Comparison of ENCODE assay signal across 9 mouse cellular contexts in genomic region chr11:120612763-120613162, GRCm38 (mm10). TPM values are rescaled to one million over a fixed set of nuclear protein-coding genes. Genes with fewer than 3 reads are reported as not detected.
DNase-seq lines count a peak whose midpoint lies in the region; ATAC-seq and TF ChIP-seq lines count a peak whose summit lies in the region.
"Had no signal": no experiment of that assay in that cellular context is flagged by ENCODE, and none has a peak within 500 bp of the region (broad histone marks: within the 10 kb centered on the region; RNA-seq: fewer than 3 reads in every experiment).

No protein-coding gene starts in this region.

- ATAC-seq in hindbrain, embryonic 13.5 days (ENCODE audit: low FRiP score), result no peak
- peak; percentile 23; the same call in 1 of the 2 replicates for ATAC-seq in forebrain, postnatal 0 days

- no peak overlapping the region for H3K4me2 ChIP-seq in hindbrain, embryonic 13.5 days
- H3K4me2 ChIP-seq in forebrain, postnatal 0 days (ENCODE audit: low read depth), result no peak overlapping the region
- H3K4me2 ChIP-seq: limb, embryonic 12.5 days had no signal

- H3K27me3 ChIP-seq in hindbrain, embryonic 10.5 days (ENCODE audit: insufficient read depth, poor library complexity, severe bottlenecking), result peaks cover 20% of the 10 kb centered on the region
- peaks cover 22% of the 10 kb centered on the region for H3K27me3 ChIP-seq in hindbrain, embryonic 13.5 days
- no peaks in the 10 kb centered on the region for H3K27me3 ChIP-seq in forebrain, postnatal 0 days (ENCODE audit: insufficient read depth, low read length)

- peak; percentile 74 for DNase-seq in hindbrain, embryonic 10.5 days (ENCODE audit: low spot score)
- peak; percentile 87 for DNase-seq in CD4-positive, CD25-positive, alpha-beta regulatory T cell, adult 2 months (ENCODE audit: low read depth, low spot score)
- peak; percentile 60 for DNase-seq in c-Kit-positive CD71-positive TER-119-negative erythroid progenitor cells, embryonic 14.5 days (ENCODE audit: low read depth)
- DNase-seq in forebrain, postnatal 0 days, result peak; percentile 64
- DNase-seq in kidney, adult 8-10 months, result peak; percentile 67 to 79
- peak; percentile 78 for DNase-seq in lung, postnatal 14 days
- DNase-seq in spleen, postnatal 10 days (ENCODE audit: low spot score in 2 of 2), result peak; percentile 68 to 87

- H3K9ac ChIP-seq in hindbrain, embryonic 13.5 days, result no peak overlapping the region
- H3K9ac ChIP-seq in forebrain, postnatal 0 days, result no peak overlapping the region
- H3K9ac ChIP-seq: limb, embryonic 12.5 days had no signal

- H3K4me1 ChIP-seq in hindbrain, embryonic 10.5 days (replicated peaks), result peaks cover 51% of the 10 kb centered on the region
- H3K4me1 ChIP-seq in hindbrain, embryonic 13.5 days (replicated peaks), result peaks cover 43% of the 10 kb centered on the region
- peaks cover 9% of the 10 kb centered on the region for H3K4me1 ChIP-seq in forebrain, postnatal 0 days (ENCODE audit: insufficient read depth)

- no peak overlapping the region for H3K27ac ChIP-seq in hindbrain, embryonic 10.5 days
- no peak overlapping the region for H3K27ac ChIP-seq in hindbrain, embryonic 13.5 days
- no peak overlapping the region for H3K27ac ChIP-seq in forebrain, postnatal 0 days (ENCODE audit: low read depth, low read length)
- H3K27ac ChIP-seq: limb, embryonic 12.5 days had no signal

- WGBS in hindbrain, embryonic 10.5 days, result 46% methylated on average over 6 of the region's 6 CpGs
- WGBS in hindbrain, embryonic 13.5 days, result 33% methylated on average over 6 of the region's 6 CpGs
- WGBS in forebrain, postnatal 0 days, result 41% methylated on average over 6 of the region's 6 CpGs

- peak overlapping the region; percentile 0; the same call in 1 of the 2 replicates for H3K4me3 ChIP-seq in hindbrain, embryonic 10.5 days
- no peak overlapping the region for H3K4me3 ChIP-seq in hindbrain, embryonic 13.5 days
- no peak overlapping the region for H3K4me3 ChIP-seq in forebrain, postnatal 0 days (ENCODE audit: low read depth, low read length)
- H3K4me3 ChIP-seq: limb, embryonic 12.5 days had no signal

- peaks cover 76% of the 10 kb centered on the region for H3K36me3 ChIP-seq in hindbrain, embryonic 10.5 days
- peaks cover 58% of the 10 kb centered on the region for H3K36me3 ChIP-seq in hindbrain, embryonic 13.5 days
- peaks cover 57% of the 10 kb centered on the region for H3K36me3 ChIP-seq in forebrain, postnatal 0 days (ENCODE audit: insufficient read depth)

- H3K9me3 ChIP-seq in hindbrain, embryonic 10.5 days, result no peaks in the 10 kb centered on the region
- no peaks in the 10 kb centered on the region for H3K9me3 ChIP-seq in hindbrain, embryonic 13.5 days
- H3K9me3 ChIP-seq in forebrain, postnatal 0 days (ENCODE audit: low read length), result no peaks in the 10 kb centered on the region
- H3K9me3 ChIP-seq: limb, embryonic 12.5 days had no signal

- peak; percentile 88 for TF ChIP-seq CTCF in forebrain, postnatal 0 days (IDR thresholded peaks at IDR 0.05; ENCODE audit: low read depth)

RNA-seq across cellular contexts. Expression of gene Npb, which starts 4.5 kb away (rescaled TPM):
- polyA plus RNA-seq in hindbrain, embryonic 10.5 days (2016; fragmentation: Nextera tagmentation; extraction: Ambion mirVana), result 0.34 and 0.63 TPM in 2 replicates
- polyA plus RNA-seq in hindbrain, embryonic 13.5 days (2015; fragmentation: Nextera tagmentation; extraction: Ambion mirVana), result 0.79 and 1.3 TPM in 2 replicates
- total RNA-seq in forebrain, postnatal 0 days (2014; rRNA removed), result not detected in 2 replicates
- polyA plus RNA-seq in forebrain, postnatal 0 days (2015; fragmentation: Nextera tagmentation; extraction: Ambion mirVana), result 0.42 and 0.80 TPM in 2 replicates

RNA-seq across cellular contexts. Expression of gene Pcyt2, which starts 5.0 kb away (rescaled TPM):
- polyA plus RNA-seq in hindbrain, embryonic 10.5 days (2016; fragmentation: Nextera tagmentation; extraction: Ambion mirVana), result 139 and 160 TPM in 2 replicates
- polyA plus RNA-seq in hindbrain, embryonic 13.5 days (2015; fragmentation: Nextera tagmentation; extraction: Ambion mirVana), result 169 and 174 TPM in 2 replicates
- total RNA-seq in forebrain, postnatal 0 days (2014; rRNA removed), result 102 and 129 TPM in 2 replicates
- 107 and 117 TPM in 2 replicates for polyA plus RNA-seq in forebrain, postnatal 0 days (2015; fragmentation: Nextera tagmentation; extraction: Ambion mirVana)

RNA-seq across cellular contexts. Expression of gene Sirt7, which starts 12.3 kb away (rescaled TPM):
- polyA plus RNA-seq in hindbrain, embryonic 10.5 days (2016; fragmentation: Nextera tagmentation; extraction: Ambion mirVana), result 37.0 and 42.4 TPM in 2 replicates
- polyA plus RNA-seq in hindbrain, embryonic 13.5 days (2015; fragmentation: Nextera tagmentation; extraction: Ambion mirVana), result 50.4 and 50.6 TPM in 2 replicates
- 48.7 and 51.8 TPM in 2 replicates for total RNA-seq in forebrain, postnatal 0 days (2014; rRNA removed)
- 37.4 and 40.7 TPM in 2 replicates for polyA plus RNA-seq in forebrain, postnatal 0 days (2015; fragmentation: Nextera tagmentation; extraction: Ambion mirVana)

RNA-seq across cellular contexts. Expression of gene Anapc11, which starts 14.5 kb away (rescaled TPM):
- 237 TPM in 2 replicates for polyA plus RNA-seq in hindbrain, embryonic 10.5 days (2016; fragmentation: Nextera tagmentation; extraction: Ambion mirVana)
- polyA plus RNA-seq in hindbrain, embryonic 13.5 days (2015; fragmentation: Nextera tagmentation; extraction: Ambion mirVana), result 179 and 192 TPM in 2 replicates
- total RNA-seq in forebrain, postnatal 0 days (2014; rRNA removed), result 54.2 and 64.2 TPM in 2 replicates
- 207 and 226 TPM in 2 replicates for polyA plus RNA-seq in forebrain, postnatal 0 days (2015; fragmentation: Nextera tagmentation; extraction: Ambion mirVana)

RNA-seq across cellular contexts. Expression of gene Alyref, which starts 14.6 kb away (rescaled TPM):
- 607 and 643 TPM in 2 replicates for polyA plus RNA-seq in hindbrain, embryonic 10.5 days (2016; fragmentation: Nextera tagmentation; extraction: Ambion mirVana)
- 267 and 290 TPM in 2 replicates for polyA plus RNA-seq in hindbrain, embryonic 13.5 days (2015; fragmentation: Nextera tagmentation; extraction: Ambion mirVana)
- total RNA-seq in forebrain, postnatal 0 days (2014; rRNA removed), result 99.8 and 111 TPM in 2 replicates
- polyA plus RNA-seq in forebrain, postnatal 0 days (2015; fragmentation: Nextera tagmentation; extraction: Ambion mirVana), result 207 and 238 TPM in 2 replicates
